Mouse (Mus musculus) myocyte (in vitro differentiated cells): Measurements from ENCODE around the gene Krtap12-1. TPM values are rescaled to one million over a fixed set of nuclear protein-coding genes. Genes with fewer than 3 reads are reported as not detected.

Source experiments
- H3K27me3 ChIP-seq: one replicate; pipeline ENCODE4 v1.6.1; 2011; ENCODE audit not compliant: control insufficient read depth, insufficient read depth, insufficient read length
- H3K36me3 ChIP-seq: one replicate; pipeline ENCODE4 v1.6.1; 2011; ENCODE audit not compliant: control insufficient read depth, insufficient read depth
- H3K4me2 ChIP-seq: one replicate; pipeline ENCODE4 v1.6.1; 2011; ENCODE audit warnings: low read depth, control low read depth
- H3K4me3 ChIP-seq: one replicate; pipeline ENCODE4 v1.5.1; 2011; ENCODE audit warnings: mild to moderate bottlenecking, control low read depth, moderate library complexity
- H3K79me2 ChIP-seq: one replicate; pipeline ENCODE4 v1.6.1; 2011; ENCODE audit not compliant: control insufficient read depth, insufficient read depth
- H3ac ChIP-seq: one replicate; pipeline ENCODE4 v1.6.1; 2011; ENCODE audit not compliant: control insufficient read depth, insufficient read length
- CEBPB ChIP-seq: IDR thresholded peaks from 2 replicates; pipeline ENCODE4 v1.6.1; 2011; ENCODE audit warnings: mild to moderate bottlenecking, moderate library complexity; ENCODE audit not compliant: poor library complexity, insufficient read depth, severe bottlenecking
- E2F4 ChIP-seq: IDR thresholded peaks from one replicate; pipeline ENCODE4 v1.6.1; 2011; ENCODE audit warnings: mild to moderate bottlenecking, control low read depth, moderate library complexity; ENCODE audit not compliant: insufficient read depth
- MAX ChIP-seq: IDR thresholded peaks from one replicate; pipeline ENCODE4 v1.6.1; 2011; ENCODE audit warnings: low read depth, mild to moderate bottlenecking, control low read depth
- MYOD1 ChIP-seq, 3 experiments: IDR thresholded peaks; one replicate each; pipeline ENCODE4 v1.6.1; 2011; ENCODE audit warnings: control low read depth in 2 of 3, low read depth in 2 of 3, mild to moderate bottlenecking in 2 of 3, moderate library complexity in 1 of 3; ENCODE audit not compliant: insufficient read length in 2 of 3, control insufficient read depth in 1 of 3
- MYOG ChIP-seq, 3 experiments: IDR thresholded peaks; one replicate each; pipeline ENCODE4 v1.6.1; 2011; ENCODE audit warnings: control low read depth in 2 of 3, low read depth in 2 of 3, mild to moderate bottlenecking in 2 of 3; ENCODE audit not compliant: insufficient read length in 2 of 3, control insufficient read depth in 1 of 3, insufficient read depth in 1 of 3
- POLR2A ChIP-seq: IDR thresholded peaks from one replicate; pipeline ENCODE4 v1.6.1; 2011; ENCODE audit warnings: low read depth, mild to moderate bottlenecking, control low read depth, moderate library complexity; ENCODE audit not compliant: insufficient read length
- POLR2AphosphoS2 ChIP-seq: IDR thresholded peaks from one replicate; pipeline ENCODE4 v1.6.1; 2011; ENCODE audit warnings: low read depth, control low read depth; ENCODE audit not compliant: insufficient read length
- REST ChIP-seq: IDR thresholded peaks from one replicate; pipeline ENCODE4 v1.6.1; 2011; ENCODE audit warnings: mild to moderate bottlenecking, control low read depth, moderate library complexity; ENCODE audit not compliant: insufficient read depth, insufficient read length
- SRF ChIP-seq: IDR thresholded peaks from one replicate; pipeline ENCODE4 v1.6.1; 2011; ENCODE audit warnings: low read depth; ENCODE audit not compliant: control insufficient read depth, insufficient read length
- TCF12 ChIP-seq: IDR thresholded peaks from one replicate; pipeline ENCODE4 v1.6.1; 2011; ENCODE audit warnings: mild to moderate bottlenecking, control low read depth; ENCODE audit not compliant: poor library complexity, insufficient read depth, severe bottlenecking
- TCF3 ChIP-seq: IDR thresholded peaks from one replicate; pipeline ENCODE4 v1.6.1; 2011; ENCODE audit warnings: low read depth, control low read depth; ENCODE audit not compliant: insufficient read length
- USF1 ChIP-seq: IDR thresholded peaks from one replicate; pipeline ENCODE4 v1.6.1; 2011; ENCODE audit warnings: low read depth, mild to moderate bottlenecking, control low read depth, moderate library complexity
- polyA plus RNA-seq: library from polyadenylated mRNA; unstranded; fragments of >200 nt; fragmentation: generic; extraction: Trizol; gene quantifications from one replicate; pipeline ENCODE4 v1.2.1, GENCODE M21; 2012; ENCODE audit warnings: missing spikeins

Gene Krtap12-1
- polyA plus RNA-seq, 1 experiment = not detected

DNA sequence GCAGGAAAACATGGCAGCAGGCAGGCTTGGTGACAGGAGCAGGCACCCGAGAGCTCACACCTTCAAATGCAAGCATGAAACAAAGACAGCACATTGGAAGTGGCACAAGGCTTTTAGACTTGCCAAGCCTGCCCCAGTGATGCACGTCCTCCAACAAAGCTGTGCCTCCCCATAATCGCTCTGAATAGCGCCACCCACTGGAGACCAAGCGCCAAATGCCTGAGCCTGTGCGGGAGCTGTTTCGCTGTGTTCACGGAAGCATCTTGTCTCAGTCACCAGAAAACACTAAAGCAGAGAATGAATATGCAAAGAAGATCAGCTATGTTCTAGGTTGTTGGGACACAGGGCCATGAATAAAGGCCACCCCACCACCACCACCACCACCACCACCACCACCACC is 4.5 kb downstream of the Krtap12-1 start:
- no peak overlapping the region for H3K4me3 ChIP-seq
- no peak overlapping the region for H3K4me2 ChIP-seq
- no peaks in the 10 kb centered on the region for H3K79me2 ChIP-seq
- H3K36me3 ChIP-seq = no peaks in the 10 kb centered on the region
- H3K27me3 ChIP-seq = peaks cover 9% of the 10 kb centered on the region
- TF ChIP-seq SRF (no peak), REST (no peak), TCF12 (no peak)
- no peak overlapping the region for H3ac ChIP-seq

DNA sequence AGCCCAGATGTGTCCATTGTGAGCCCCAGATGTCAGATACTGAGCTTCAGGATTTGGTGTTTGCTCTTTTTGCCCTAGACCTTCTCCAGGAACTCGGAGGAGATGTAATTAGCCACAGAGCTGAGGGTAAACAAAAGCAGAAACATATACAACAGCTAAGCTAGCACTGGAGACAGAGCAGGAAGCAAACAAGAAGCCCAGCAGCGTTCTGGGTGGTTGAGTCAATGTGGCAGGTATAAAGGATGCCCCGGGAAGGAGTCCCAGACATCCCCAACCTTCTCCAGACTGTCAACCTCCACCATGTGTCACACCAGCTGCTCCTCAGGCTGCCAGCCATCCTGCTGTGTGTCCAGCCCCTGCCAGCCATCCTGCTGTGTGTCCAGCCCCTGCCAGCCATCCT is 5.8 kb downstream of the Krtap12-1 start, which contains the start of gene Gm10100:
TSS of gene Gm10100 (plus strand) at position 301 of the 400 bp plus-strand sequence.
- no peak within 1 kb of the TSS for H3K4me3 ChIP-seq
- H3K27me3 ChIP-seq = peaks cover 9% of the 10 kb centered on the region
- no peaks in the 10 kb centered on the region for H3K79me2 ChIP-seq
- TF ChIP-seq POLR2AphosphoS2 = no peak
- TF ChIP-seq E2F4 = no peak
- no peak for TF ChIP-seq REST
- no peak for TF ChIP-seq USF1
- no peak for TF ChIP-seq MYOG (IDR thresholded peaks at IDR 0.05; ENCODE audit: control insufficient read depth in 1 of 3, insufficient read depth in 1 of 3, insufficient read length in 2 of 3, low read depth in 2 of 3)
- TF ChIP-seq TCF3 = no peak
- no peak for TF ChIP-seq MAX
- TF ChIP-seq POLR2A = no peak
- no peak for TF ChIP-seq TCF12
- no peak for TF ChIP-seq SRF
- no peak for TF ChIP-seq CEBPB
- TF ChIP-seq MYOD1 (IDR thresholded peaks at IDR 0.05; ENCODE audit: control insufficient read depth in 1 of 3, insufficient read length in 2 of 3, low read depth in 2 of 3) = no peak
- H3ac ChIP-seq = no peak within 1 kb of the TSS
- no peak within 1 kb of the TSS for H3K4me2 ChIP-seq
- no peaks in the 10 kb centered on the region for H3K36me3 ChIP-seq

DNA sequence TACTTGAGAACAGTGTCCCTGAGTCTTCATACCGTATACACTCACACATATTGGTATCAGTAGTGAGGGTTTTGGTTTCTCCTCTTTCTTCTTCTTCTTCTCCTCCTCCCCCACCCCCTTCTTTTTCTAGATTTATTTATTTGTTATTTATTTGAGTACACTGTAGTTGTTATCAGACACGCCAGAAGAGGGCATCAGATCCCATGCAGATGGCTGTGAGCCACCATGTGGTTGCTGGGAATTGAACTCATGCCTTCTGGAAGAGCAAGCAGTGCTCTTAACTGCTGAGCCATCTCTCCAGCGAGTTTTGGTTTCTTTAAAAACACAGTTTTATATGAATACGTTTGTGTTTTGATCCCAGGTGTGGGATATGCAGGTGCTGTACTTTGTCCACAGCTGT is 7.9 kb downstream of the Krtap12-1 start:
- H3K36me3 ChIP-seq = no peaks in the 10 kb centered on the region
- peaks cover 9% of the 10 kb centered on the region for H3K27me3 ChIP-seq
- no peak overlapping the region for H3K4me3 ChIP-seq
- no peak for TF ChIP-seq E2F4
- no peak for TF ChIP-seq USF1
- TF ChIP-seq MYOG (IDR thresholded peaks at IDR 0.05; ENCODE audit: control insufficient read depth in 1 of 3, insufficient read depth in 1 of 3, insufficient read length in 2 of 3, low read depth in 2 of 3) = no peak
- no peak for TF ChIP-seq POLR2A
- no peak for TF ChIP-seq SRF
- TF ChIP-seq REST = no peak
- no peak for TF ChIP-seq MAX
- TF ChIP-seq MYOD1 (IDR thresholded peaks at IDR 0.05; ENCODE audit: control insufficient read depth in 1 of 3, insufficient read length in 2 of 3, low read depth in 2 of 3) = no peak
- no peak for TF ChIP-seq POLR2AphosphoS2
- no peak for TF ChIP-seq TCF3
- TF ChIP-seq TCF12 = no peak
- TF ChIP-seq CEBPB = no peak
- H3K4me2 ChIP-seq = no peak overlapping the region
- no peak overlapping the region for H3ac ChIP-seq
- no peaks in the 10 kb centered on the region for H3K79me2 ChIP-seq

DNA sequence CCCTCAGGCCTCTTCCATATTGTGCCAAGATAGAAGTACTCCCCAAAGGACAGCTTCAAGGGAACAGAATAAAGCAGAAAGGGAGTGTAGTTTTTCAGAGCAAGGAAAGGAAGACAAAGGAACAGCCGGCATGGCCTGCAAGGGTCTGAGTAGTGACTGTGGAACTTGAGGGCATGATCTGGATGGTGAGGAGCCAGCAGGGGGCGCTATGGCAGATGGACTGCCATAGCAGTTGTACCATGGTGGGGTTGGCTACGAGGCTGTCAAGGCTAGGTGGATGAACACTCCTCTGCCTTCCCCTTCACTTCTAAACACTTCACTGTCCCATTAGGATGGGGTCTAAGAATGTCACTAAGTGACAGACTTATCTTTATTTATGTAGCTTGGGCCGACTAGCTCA is 8.8 kb downstream of the Krtap12-1 start:
- no peak for TF ChIP-seq MAX
- TF ChIP-seq REST = no peak
- TF ChIP-seq E2F4 = no peak
- no peak for TF ChIP-seq CEBPB
- no peak for TF ChIP-seq USF1
- no peak for TF ChIP-seq POLR2AphosphoS2
- TF ChIP-seq TCF12 = no peak
- TF ChIP-seq TCF3 = no peak
- no peak for TF ChIP-seq POLR2A
- no peak for TF ChIP-seq MYOG (IDR thresholded peaks at IDR 0.05; ENCODE audit: control insufficient read depth in 1 of 3, insufficient read depth in 1 of 3, insufficient read length in 2 of 3, low read depth in 2 of 3)
- TF ChIP-seq MYOD1 (IDR thresholded peaks at IDR 0.05; ENCODE audit: control insufficient read depth in 1 of 3, insufficient read length in 2 of 3, low read depth in 2 of 3) = no peak
- Histone ChIP-seq H3K4me3 (no peak overlapping the region), H3K4me2 (no peak overlapping the region), H3K79me2 (no peaks in the 10 kb centered on the region), H3K36me3 (no peaks in the 10 kb centered on the region), H3K27me3 (peaks cover 5% of the 10 kb centered on the region), H3ac (no peak overlapping the region)

DNA sequence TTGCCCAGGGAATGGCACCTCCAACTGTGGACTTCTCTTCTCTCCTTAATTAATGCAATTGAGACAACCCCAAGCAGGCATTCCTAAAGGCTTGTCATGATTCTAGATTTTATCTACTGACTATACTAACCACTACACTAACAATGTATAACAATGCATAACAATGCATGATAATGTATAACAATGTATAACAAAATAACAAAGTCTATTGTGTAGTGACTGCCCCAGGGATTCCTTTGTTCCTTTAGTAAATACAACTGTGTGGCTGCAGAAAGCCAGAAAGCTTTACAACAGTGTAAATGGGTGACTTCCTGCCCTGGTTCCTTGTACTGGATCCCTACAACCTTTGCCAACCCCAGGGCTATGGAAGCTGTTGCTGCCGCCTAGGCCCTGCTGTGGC is 15.5 kb downstream of the Krtap12-1 start:
- Histone ChIP-seq H3K27me3 (no peaks in the 10 kb centered on the region), H3K4me3 (no peak overlapping the region), H3K79me2 (no peaks in the 10 kb centered on the region), H3K4me2 (no peak overlapping the region), H3ac (no peak overlapping the region), H3K36me3 (no peaks in the 10 kb centered on the region)
- TF ChIP-seq SRF (no peak), USF1 (no peak), REST (no peak), TCF12 (no peak), TCF3 (no peak), MYOG (IDR thresholded peaks at IDR 0.05; ENCODE audit: control insufficient read depth in 1 of 3, insufficient read depth in 1 of 3, insufficient read length in 2 of 3, low read depth in 2 of 3) (no peak), POLR2AphosphoS2 (no peak)
